Mouse (Mus musculus): ENCODE data around the gene Barhl2.

DNA sequence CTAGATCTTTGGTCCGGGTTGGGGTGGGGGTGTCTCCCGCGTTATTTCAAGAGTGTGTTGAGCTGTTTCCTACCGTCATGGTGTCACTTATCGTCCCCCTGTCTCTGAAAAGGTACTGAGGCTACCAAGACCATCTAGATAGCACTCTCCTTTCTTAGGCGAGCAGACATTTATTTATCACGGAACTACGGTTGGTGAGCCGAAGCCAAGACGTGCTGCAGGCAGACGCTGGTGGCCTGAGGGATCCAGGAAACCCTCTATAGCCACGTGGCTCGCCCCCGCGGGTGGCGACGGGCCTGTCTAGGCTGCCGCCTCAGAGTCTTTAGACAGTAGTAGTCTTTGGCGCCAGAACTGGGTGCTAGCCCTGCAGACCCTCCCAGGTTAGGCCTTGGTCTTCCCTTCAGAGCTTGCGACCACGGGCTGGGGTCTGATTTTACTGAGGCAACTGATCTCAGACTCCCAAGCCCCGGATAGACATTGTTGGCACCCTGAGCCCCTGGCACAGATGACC, 2.1 kb upstream of the Barhl2 start:
- no peak for TF ChIP-seq CTCF (IDR thresholded peaks at IDR 0.05; ENCODE audit: borderline replicate concordance, insufficient read depth, low read length)
- no peak for TF ChIP-seq POLR2A (IDR thresholded peaks at IDR 0.05; ENCODE audit: low read depth, low read length)
